Comparison of ENCODE assay signal across 8 mouse cellular contexts in the genomic region with DNA sequence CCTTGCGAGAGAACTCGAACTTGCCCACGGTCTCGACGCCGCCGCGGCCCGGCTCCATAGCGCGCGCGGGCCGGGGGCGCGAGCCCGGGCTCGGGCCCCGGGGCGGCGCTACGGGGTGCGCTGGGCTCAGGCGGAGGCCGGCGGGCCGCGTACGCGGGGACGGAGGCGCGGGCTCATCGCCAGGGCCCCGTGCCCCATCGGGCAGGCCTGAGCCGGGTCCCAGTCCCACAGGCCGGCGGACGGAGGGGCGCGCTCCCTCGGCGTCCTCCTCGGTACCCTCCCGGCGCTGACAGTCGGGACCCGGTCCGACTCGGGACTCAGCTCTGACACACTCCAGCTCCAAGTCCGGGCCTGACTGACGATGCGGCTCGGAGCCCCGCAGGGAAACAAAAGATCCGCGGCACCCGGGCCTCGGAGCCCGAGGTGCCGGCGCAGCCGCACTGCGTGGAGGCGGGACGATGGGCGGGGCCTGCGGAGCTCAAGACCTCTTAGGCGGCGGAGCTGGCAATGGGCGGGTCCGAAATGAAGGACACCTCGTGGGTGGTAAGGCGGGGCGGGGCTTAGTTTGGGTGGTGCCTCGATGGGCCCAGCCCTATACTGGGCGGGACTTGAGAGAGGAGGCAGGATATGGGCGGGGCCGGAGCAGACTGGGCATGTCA. TPM values are rescaled to one million over a fixed set of nuclear protein-coding genes. Genes with fewer than 3 reads are reported as not detected.
A peak's percentile ranks its signal among the peaks of the same experiment; 100 is the strongest.
DNase-seq lines count a peak whose midpoint lies in the region; ATAC-seq and TF ChIP-seq lines count a peak whose summit lies in the region.

Gene Ulk1, minus strand, starts transcription at position 431 of the 659 bp plus-strand sequence.

- peak within 1 kb of the TSS; percentile 85 for H3K4me3 ChIP-seq in forebrain, embryonic 15.5 days
- H3K4me3 ChIP-seq in lung, adult 2 months (replicated peaks; ENCODE audit: extremely low read depth, low read depth, low read length): peak within 1 kb of the TSS; percentile 87

- no peaks in the 10 kb centered on the region for H3K27me3 ChIP-seq in forebrain, embryonic 15.5 days

- peak within 1 kb of the TSS; percentile 96 for H3K9ac ChIP-seq in forebrain, embryonic 15.5 days (replicated peaks)

- peaks cover 12% of the 10 kb centered on the region; the same call in 1 of the 2 replicates for H3K36me3 ChIP-seq in forebrain, embryonic 15.5 days

- DNase-seq in ES-CJ7 (ENCODE audit: low read depth, low spot score): peak; percentile 99
- DNase-seq in cerebellum, adult 11 months: peak; percentile 100
- peak; percentile 99 for DNase-seq in heart, postnatal 25 days (ENCODE audit: low spot score)
- DNase-seq in layer of hippocampus, adult 18-20 months (ENCODE audit: low spot score in 2 of 2): peak; percentile 99
- peak; percentile 99 for DNase-seq in lung, adult 2 months
- DNase-seq in thymus, adult 18-20 months: peak; percentile 99 to 100

- TF ChIP-seq POLR2A in lung, adult 2 months (IDR thresholded peaks at IDR 0.05; ENCODE audit: borderline replicate concordance, extremely low read depth, low read depth, low read length): peak; percentile 96

- intact Hi-C loops in heart, postnatal 25 days (cut with DNase I): loop anchor here (5.0 kb wide), 1 partner anchor 37 kb away; the partner anchor contains the start of gene Ep400

- peak within 1 kb of the TSS; percentile 92 for H3K27ac ChIP-seq in forebrain, embryonic 15.5 days (replicated peaks)

- H3K4me2 ChIP-seq in forebrain, embryonic 15.5 days (replicated peaks): peak within 1 kb of the TSS; percentile 95

- H3K9me3 ChIP-seq in forebrain, embryonic 15.5 days: no peaks in the 10 kb centered on the region

- no peak for TF ChIP-seq CTCF in lung, adult 2 months (IDR thresholded peaks at IDR 0.05; ENCODE audit: insufficient read depth, low read length)

- peaks cover 45% of the 10 kb centered on the region for H3K4me1 ChIP-seq in forebrain, embryonic 15.5 days
- H3K4me1 ChIP-seq in lung, adult 2 months (ENCODE audit: control insufficient read depth, insufficient read depth, low read length): peaks cover 9% of the 10 kb centered on the region

- ATAC-seq in forebrain, embryonic 15.5 days (replicated peaks): peak; percentile 95
- ATAC-seq in neutrophil, adult 5-6 weeks (ENCODE audit: extremely low read depth, insufficient number of reproducible peaks, low FRiP score, poor library complexity, severe bottlenecking): peak; percentile 90

- under 1% methylated on average over 75 of the region's 80 CpGs for WGBS in forebrain, embryonic 15.5 days
- 1% methylated on average over 80 of the region's 80 CpGs for WGBS in lung, adult 2 months

RNA-seq across cellular contexts. Expression of gene Ulk1, which starts in this region (rescaled TPM):
- polyA plus RNA-seq in forebrain, embryonic 15.5 days (2015; fragmentation: Nextera tagmentation; extraction: Ambion mirVana): 45.0 and 46.6 TPM in 2 replicates
- 10 to 100 TPM; 73.2 to 78.0 TPM for total RNA-seq in heart, postnatal 25 days (2021)
- total RNA-seq in layer of hippocampus, adult 18-20 months (2021): 10 to 100 TPM; 62.4 to 70.3 TPM
- polyA plus RNA-seq in lung, adult 2 months (2012; rRNA removed): 50.5 and 64.6 TPM in 2 replicates
- total RNA-seq in neutrophil, adult 5-6 weeks (2017): 40.4 and 56.1 TPM in 2 replicates

Comparison
In these comparisons a context has a peak if more than half of its experiments do, and no peak if none do; other contexts are left out.
1. Peak in every context shown above with its lines: DNase-seq, ATAC-seq, H3K4me3 ChIP-seq and H3K27ac ChIP-seq.